Mouse (Mus musculus): ENCODE measurements around the gene Prkn.
A peak's percentile ranks its signal among the peaks of the same experiment; 100 is the strongest.

Gene Prkn

DNA sequence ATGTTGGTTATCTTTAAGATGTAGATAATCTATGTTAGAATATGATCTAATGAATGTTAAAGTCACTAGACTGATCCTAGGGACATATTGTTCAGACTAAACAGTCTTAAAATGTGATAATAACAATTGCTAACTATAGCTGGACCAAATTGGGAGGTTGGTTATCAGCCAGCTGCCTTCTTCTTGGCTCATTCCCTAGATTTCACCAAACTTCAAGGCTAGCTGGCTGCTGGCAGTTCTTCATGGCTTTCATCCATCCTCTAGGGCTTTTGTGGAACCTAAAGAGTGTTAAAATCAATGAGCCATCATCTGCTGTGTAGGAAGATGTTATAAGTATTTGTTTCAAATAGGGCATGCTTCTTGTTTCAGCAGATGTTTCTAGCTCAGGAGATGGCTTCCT lies 431.7 kb downstream of the Prkn start:
- no peak for DNase-seq (ENCODE audit: low read depth)

DNA sequence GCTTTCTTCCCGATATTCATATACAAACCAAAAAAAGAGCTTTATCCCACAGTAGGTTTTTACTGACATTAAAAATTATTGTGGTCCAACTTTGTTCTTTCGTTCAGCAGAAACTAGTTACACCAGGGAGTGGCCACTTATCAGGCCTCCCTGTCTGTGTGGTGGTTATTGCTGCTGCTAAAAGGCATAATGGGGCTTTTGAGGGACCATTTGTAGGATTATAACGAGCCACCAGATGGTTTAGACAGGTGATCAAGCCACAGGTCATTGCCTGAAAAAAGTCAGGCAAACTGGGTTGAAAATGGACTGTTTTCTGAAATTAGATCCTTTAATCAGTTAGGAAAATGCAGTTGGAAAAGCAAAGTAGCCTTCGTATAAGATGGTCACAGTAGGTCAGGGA lies 444.1 kb downstream of the Prkn start:
- no peak for DNase-seq (ENCODE audit: low read depth)

- DNase-seq (ENCODE audit: low read depth): no peak
Observed at GRCm38 (mm10) chr17:11290183-11290582, 450.0 kb downstream of the Prkn start.

GRCm38 (mm10) chr17:11303116-11303515 lies 462.9 kb downstream of the Prkn start:
- no peak for DNase-seq (ENCODE audit: low read depth)

GRCm38 (mm10) chr17:11309843-11310242 lies 469.7 kb downstream of the Prkn start:
- peak; percentile 31 for DNase-seq (ENCODE audit: low read depth)

GRCm38 (mm10) chr17:11314163-11314562 lies 474.0 kb downstream of the Prkn start:
- no peak for DNase-seq (ENCODE audit: low read depth)

DNA sequence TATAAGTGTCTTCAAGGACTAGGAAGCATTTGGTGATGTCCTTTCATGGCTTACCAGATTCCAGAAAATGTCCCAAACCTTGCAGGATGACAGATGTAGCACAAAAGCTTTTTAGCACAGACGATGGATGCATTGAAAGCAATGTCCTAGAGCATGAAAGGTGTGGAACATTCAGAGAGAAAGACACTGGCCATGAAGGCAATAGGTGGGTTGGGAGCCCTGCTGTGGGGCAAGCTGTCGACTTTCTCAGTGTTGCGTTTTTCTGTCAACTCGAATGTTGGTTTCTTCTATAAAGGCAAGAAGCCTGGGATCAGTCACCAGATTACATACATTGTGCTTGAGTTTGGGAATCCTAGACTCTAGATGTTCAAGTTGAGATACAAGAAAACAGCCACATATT lies 475.5 kb downstream of the Prkn start:
- no peak for DNase-seq (ENCODE audit: low read depth)

DNA sequence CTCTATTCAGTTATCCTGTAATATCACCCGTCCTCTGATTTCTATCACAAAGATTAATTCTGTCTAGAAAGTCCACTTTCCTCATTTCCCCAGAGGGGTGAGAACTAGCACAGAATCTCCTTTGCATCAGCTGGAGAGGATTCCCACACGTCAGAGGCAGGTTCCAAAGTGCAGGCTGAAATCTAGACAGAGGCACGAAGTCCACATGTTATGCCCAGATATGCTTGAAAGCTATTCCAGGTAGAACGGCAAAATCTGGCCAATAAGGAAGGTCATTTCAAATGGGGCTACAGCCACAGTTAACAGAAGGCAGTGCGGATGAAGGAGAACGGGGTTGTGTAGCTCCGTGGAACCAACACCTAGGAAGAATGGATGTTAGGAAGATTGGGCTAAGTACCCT lies 478.8 kb downstream of the Prkn start:
- no peak for DNase-seq (ENCODE audit: low read depth)

- DNase-seq (ENCODE audit: low read depth): no peak
Observed at GRCm38 (mm10) chr17:11319666-11320360, 479.6 kb downstream of the Prkn start.

GRCm38 (mm10) chr17:11332081-11332480 lies 491.9 kb downstream of the Prkn start:
- DNase-seq (ENCODE audit: low read depth): no peak

GRCm38 (mm10) chr17:11333741-11334140 lies 493.6 kb downstream of the Prkn start:
- DNase-seq (ENCODE audit: low read depth): no peak

DNA sequence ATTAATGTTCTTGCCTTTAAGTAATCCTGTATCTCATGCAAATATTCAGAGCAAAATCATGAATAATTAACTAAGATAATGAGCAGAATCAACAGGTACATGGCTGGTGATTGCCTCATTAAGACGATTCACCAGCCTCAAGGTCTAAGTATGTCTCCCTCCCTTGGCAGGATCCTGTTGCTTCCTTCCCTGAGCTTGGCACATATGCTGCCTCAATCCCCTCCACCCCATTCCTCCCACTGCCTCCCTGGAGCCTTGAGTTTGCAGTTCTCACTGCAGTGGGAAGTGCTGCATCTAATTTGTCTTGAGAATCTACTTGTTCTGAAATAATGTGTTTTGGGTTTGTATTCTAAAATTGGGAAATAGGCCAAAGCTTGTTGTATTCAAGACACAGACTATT lies 496.0 kb downstream of the Prkn start:
- DNase-seq (ENCODE audit: low read depth): no peak

DNA sequence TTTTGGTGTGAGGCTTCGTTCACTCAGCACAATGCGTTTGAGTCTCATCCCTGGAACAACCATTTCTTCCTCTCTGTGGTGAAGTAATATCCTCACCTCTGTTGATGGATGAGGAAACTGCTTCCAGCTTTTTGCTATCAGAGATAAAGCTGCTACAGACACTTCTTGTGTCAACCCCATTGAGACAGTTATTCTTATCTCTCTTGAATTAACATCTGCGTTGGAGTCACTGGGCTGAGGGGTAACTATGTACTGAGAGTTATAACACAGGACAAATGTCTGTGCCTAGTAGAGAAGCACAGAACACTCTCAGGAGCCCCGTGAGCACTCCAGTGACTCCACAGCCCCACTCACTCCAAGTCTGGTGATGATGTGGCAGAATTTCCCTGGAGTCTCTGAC lies 500.2 kb downstream of the Prkn start:
- DNase-seq (ENCODE audit: low read depth): no peak

DNA sequence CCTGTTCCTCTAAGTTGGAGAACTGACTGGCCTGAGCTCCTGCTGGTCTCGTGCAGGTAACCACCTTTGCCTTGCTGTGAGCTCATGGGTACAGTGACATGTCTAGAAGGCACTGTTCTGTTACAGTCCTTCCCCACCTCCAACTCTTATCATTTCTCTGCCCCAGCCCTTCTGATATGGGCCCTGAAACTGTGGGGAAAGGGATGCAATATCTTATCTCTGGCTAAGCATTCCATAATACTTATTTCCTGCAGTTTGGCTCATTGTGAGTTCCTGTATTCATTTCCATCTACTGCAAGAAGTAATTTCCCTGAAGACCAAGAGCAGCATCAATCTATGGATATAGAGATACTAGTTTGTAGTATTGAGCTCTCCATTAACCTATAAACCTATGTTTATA lies 506.1 kb downstream of the Prkn start:
- no peak for DNase-seq (ENCODE audit: low read depth)

DNA sequence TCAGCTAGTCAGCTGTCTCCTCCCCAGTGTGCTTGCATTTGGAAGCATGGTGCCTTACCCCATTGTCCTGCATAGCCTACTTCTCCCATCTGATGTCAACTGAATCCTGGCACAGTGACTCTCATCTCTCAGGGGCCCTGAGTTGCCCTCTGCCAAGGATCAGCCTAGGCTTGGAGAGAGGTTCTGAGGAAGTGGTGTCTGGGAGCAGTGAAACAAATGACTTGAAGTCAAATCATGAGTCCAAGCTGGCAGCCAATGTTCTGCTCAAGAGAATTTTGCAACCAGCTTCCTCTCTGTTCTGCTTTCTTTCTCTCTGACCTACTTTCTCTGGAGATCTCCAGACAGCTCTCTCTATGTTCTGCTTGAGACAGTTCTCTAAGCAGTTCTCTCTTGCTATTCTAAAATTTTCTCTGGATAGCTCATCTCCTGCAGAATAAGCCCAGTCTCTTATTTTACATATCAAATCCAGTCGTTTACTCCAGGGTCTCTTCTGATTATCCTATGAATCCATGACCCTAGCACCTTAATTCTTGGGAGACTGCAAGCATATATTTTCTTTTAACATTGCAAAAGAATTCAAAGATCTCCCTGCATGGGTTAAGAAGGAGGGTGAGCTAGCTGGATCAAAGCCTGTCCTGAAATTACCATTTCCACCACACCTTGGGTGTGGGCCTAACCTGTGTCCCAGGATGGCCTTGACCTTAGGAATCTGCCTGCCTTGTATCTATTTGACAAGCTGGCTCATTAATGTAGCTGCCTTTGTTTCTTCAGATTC lies 512.8 kb downstream of the Prkn start:
- DNase-seq (ENCODE audit: low read depth): no peak

- DNase-seq (ENCODE audit: low read depth): no peak
Observed at GRCm38 (mm10) chr17:11353553-11353945, 513.4 kb downstream of the Prkn start.

DNA sequence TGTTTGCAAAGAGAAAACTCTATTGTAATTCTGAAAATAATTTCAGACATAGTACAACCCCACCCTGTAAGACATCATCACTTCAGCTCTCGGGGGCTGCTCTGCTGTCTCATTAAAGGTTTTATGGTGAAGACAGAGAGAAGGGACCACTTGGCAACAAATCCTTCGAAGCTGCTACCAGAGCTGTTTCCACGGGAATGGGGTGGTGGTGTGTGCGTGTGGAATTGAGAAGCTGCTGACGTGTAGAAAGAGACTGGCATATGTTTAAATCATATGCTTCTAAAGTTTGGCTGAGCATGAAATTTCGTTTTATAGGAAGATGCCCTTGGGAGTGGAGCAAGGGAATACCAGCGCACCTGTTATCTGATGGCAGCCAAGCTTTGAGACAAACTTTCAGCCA lies 514.2 kb downstream of the Prkn start:
- DNase-seq (ENCODE audit: low read depth): no peak

- DNase-seq (ENCODE audit: low read depth): no peak
Observed at GRCm38 (mm10) chr17:11375461-11375860, 535.3 kb downstream of the Prkn start.

DNA sequence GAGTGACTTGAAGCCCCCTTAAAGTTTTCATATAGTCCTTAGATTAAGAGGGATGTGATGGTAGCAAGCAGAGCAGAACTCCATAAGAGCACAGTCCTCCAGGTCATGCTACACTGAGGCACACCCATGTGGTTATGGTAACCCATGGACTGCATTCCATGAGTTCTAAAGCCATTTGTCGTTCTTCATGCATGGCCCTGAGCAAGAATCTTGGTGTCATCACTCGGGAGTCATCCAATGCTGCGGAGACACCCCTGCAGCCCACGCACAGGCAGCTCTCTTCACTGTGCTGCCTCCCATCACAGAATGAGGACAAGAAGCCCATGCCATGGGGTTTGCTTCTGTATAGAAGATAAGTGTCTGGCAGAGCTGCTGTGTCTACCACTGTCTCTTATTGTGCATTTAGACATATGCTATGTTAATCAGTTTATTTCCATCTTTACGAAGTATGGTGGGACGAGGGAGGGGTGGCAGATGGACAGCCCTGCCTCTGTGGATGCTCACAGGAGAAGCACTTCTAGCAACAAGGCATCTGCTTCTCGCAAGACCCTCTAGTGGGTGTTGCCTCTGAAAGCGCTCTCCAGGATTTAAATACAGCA lies 543.3 kb downstream of the Prkn start:
- no peak for DNase-seq (ENCODE audit: low read depth)

GRCm38 (mm10) chr17:11385246-11385645 lies 545.1 kb downstream of the Prkn start:
- no peak for DNase-seq (ENCODE audit: low read depth)

- peak; percentile 14 for DNase-seq (ENCODE audit: low read depth)
Observed at GRCm38 (mm10) chr17:11392622-11393294, 552.6 kb downstream of the Prkn start.

- no peak for DNase-seq (ENCODE audit: low read depth)
Observed at GRCm38 (mm10) chr17:11394607-11395006, 554.4 kb downstream of the Prkn start.

GRCm38 (mm10) chr17:11397678-11398077 lies 557.5 kb downstream of the Prkn start:
- no peak for DNase-seq (ENCODE audit: low read depth)

Data from NIH3T3 (cell line).